Mouse (Mus musculus) MEL (cell line): ENCODE results near the gene Notch4.

ENCODE experiments used
- CTCF ChIP-seq, 3 experiments: IDR thresholded peaks in 2 of 3; conservative IDR thresholded peaks in 1 of 3; 2 replicates each; pipeline ENCODE4 v1.5.1; 2011 to 2012; ENCODE audit warnings: low read length in 3 of 3, low read depth in 2 of 3, mild to moderate bottlenecking in 2 of 3, improper control_type of control experiment in 1 of 3, inconsistent platforms in 1 of 3, mixed read lengths in 1 of 3, moderate library complexity in 1 of 3; ENCODE audit not compliant: control insufficient read depth in 1 of 3, insufficient read depth in 1 of 3, poor library complexity in 1 of 3, severe bottlenecking in 1 of 3
- E2F4 ChIP-seq: IDR thresholded peaks from 2 replicates; pipeline ENCODE4 v1.6.1; 2011; ENCODE audit warnings: low read depth, low read length, improper control_type of control experiment, borderline replicate concordance
- GATA1 ChIP-seq: IDR thresholded peaks from 2 replicates; pipeline ENCODE4 v1.6.1; 2011; ENCODE audit warnings: low read depth, low read length, improper control_type of control experiment
- JUND ChIP-seq: IDR thresholded peaks from 2 replicates; pipeline ENCODE4 v1.6.1; 2011; ENCODE audit warnings: low read depth, mild to moderate bottlenecking, improper control_type of control experiment, low read length
- MAFK ChIP-seq: IDR thresholded peaks from 2 replicates; pipeline ENCODE4 v1.6.1; 2011; ENCODE audit warnings: low read depth, mild to moderate bottlenecking, low read length, improper control_type of control experiment, borderline replicate concordance
- MAX ChIP-seq: IDR thresholded peaks from 2 replicates; pipeline ENCODE4 v1.6.1; 2011; ENCODE audit warnings: low read length, improper control_type of control experiment
- POLR2A ChIP-seq, 2 experiments: IDR thresholded peaks; 2 replicates each; pipeline ENCODE4 v1.6.1; 2011 to 2012; ENCODE audit warnings: low read length in 2 of 2, mild to moderate bottlenecking in 2 of 2, control low read depth in 1 of 2, improper control_type of control experiment in 1 of 2, low read depth in 1 of 2, moderate library complexity in 1 of 2; ENCODE audit not compliant: control insufficient read depth in 1 of 2, insufficient read depth in 1 of 2, poor library complexity in 1 of 2
- POLR2AphosphoS2 ChIP-seq: IDR thresholded peaks from 2 replicates; pipeline ENCODE4 v1.6.1; 2011; ENCODE audit warnings: low read length, improper control_type of control experiment
- TCF12 ChIP-seq: IDR thresholded peaks from 2 replicates; pipeline ENCODE4 v1.6.1; 2014; ENCODE audit warnings: low read depth, mild to moderate bottlenecking, inconsistent platforms, low read length, improper control_type of control experiment, moderate library complexity
- USF1 ChIP-seq: IDR thresholded peaks from 2 replicates; pipeline ENCODE4 v1.6.1; 2014; ENCODE audit warnings: low read depth, mild to moderate bottlenecking, inconsistent platforms, low read length, improper control_type of control experiment, moderate library complexity
- ZKSCAN1 ChIP-seq: IDR thresholded peaks from 2 replicates; pipeline ENCODE4 v1.6.1; 2012; ENCODE audit warnings: low read depth, mild to moderate bottlenecking, inconsistent platforms, low read length, improper control_type of control experiment, moderate library complexity

GRCm38 (mm10) chr17:34568421-34568820 lies 4.4 kb downstream of the Notch4 start:
- no peak for TF ChIP-seq POLR2A (IDR thresholded peaks at IDR 0.05; ENCODE audit: control insufficient read depth in 1 of 2, insufficient read depth in 1 of 2, low read depth in 1 of 2, low read length in 2 of 2, poor library complexity in 1 of 2)
- TF ChIP-seq USF1 = no peak
- no peak for TF ChIP-seq CTCF (IDR thresholded peaks at IDR 0.05 in 2 of 3, conservative IDR thresholded peaks at IDR 0.05 in 1 of 3; ENCODE audit: control insufficient read depth in 1 of 3, insufficient read depth in 1 of 3, low read depth in 2 of 3, low read length in 3 of 3, poor library complexity in 1 of 3, severe bottlenecking in 1 of 3)
- TF ChIP-seq ZKSCAN1 = no peak
- TF ChIP-seq POLR2AphosphoS2 = no peak
- no peak for TF ChIP-seq GATA1
- TF ChIP-seq MAX = no peak
- TF ChIP-seq TCF12 = no peak
- TF ChIP-seq MAFK = no peak
- no peak for TF ChIP-seq E2F4
- TF ChIP-seq JUND = no peak
